Mouse (Mus musculus): ENCODE data around the gene 5730596B20Rik.

DNA sequence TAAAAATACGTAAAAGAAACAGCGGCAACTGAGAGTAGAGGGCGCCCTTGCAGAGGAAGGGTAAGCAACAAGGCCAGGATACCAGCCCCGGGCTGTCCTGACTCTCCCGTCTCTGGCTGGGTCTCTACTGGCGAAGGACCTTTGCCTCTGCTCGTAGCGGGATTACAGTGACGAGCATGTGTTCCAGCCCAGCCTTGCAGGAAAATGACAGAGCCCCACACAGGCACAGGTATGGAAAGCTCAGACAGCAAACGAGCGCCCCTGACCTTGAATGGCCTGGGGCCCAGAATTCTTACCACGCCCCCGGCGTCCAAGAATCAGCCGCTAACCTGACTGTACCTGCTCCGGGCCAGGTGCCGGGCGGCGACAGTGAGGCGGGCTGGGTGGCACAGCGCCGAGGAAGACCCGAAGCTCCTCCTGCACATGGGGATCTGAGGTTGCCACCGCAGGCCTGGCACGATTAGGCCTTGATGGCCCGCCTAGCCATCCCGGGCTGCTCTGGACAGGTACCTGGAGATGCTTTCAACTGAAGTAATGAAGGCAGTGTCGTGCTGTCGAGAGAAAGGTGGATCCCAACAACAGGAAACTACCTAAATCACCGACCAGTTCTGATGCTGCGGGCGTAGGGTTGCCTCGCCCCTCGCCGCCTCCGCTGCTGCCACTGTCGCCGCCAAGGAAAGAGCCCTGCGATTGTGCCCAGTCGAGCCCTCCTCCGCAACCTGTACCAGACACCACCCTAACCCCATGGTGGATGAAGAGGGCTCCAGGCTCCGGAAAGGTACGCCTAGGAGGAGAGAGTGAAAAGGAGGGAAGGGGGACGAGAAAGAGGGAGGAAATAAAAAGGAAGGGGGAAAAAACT is 52.5 kb downstream of the 5730596B20Rik start:
- TF ChIP-seq CTCF (IDR thresholded peaks at IDR 0.05; ENCODE audit: low read depth), result no peak
- no peak for TF ChIP-seq EP300 (IDR thresholded peaks at IDR 0.05; ENCODE audit: low read depth)
